Mouse (Mus musculus) CD4-positive, CD25-positive, alpha-beta regulatory T cell, adult 4 months (primary cell): ENCODE data around the gene Chdh. TPM values are rescaled to one million over a fixed set of nuclear protein-coding genes. Genes with fewer than 3 reads are reported as not detected.

Experiments used
- ATAC-seq: one replicate; pipeline ENCODE4 v1.8.0; 2017
- polyA plus RNA-seq, 2 experiments: library from polyadenylated mRNA; unstranded; fragments of 100-300 nt; shearing (Covaris generic); gene quantifications; one replicate each; pipeline ENCODE4 v1.2.1; 2017

The Chdh gene
- polyA plus RNA-seq, 2 experiments from 2014 or later = 0.52 to 1.5 TPM

GRCm38 (mm10) chr14:30066752-30067151 lies 57.9 kb downstream of the Chdh start:
- no peak for ATAC-seq

GRCm38 (mm10) chr14:30068566-30068965 lies 59.7 kb downstream of the Chdh start:
- ATAC-seq = no peak

GRCm38 (mm10) chr14:30075268-30075887 lies 66.6 kb downstream of the Chdh start:
- ATAC-seq = no peak

GRCm38 (mm10) chr14:30078115-30078808 lies 69.4 kb downstream of the Chdh start:
- no peak for ATAC-seq

GRCm38 (mm10) chr14:30079729-30080128 lies 70.9 kb downstream of the Chdh start:
- no peak for ATAC-seq

Other genes with a start within 250 kb of the Chdh start
- gene Selenok, start 40.7 kb upstream of the Chdh start, polyA plus RNA-seq = 100 to 1,000 TPM; 332 to 374 TPM
- gene Actr8, start 30.7 kb upstream of the Chdh start, polyA plus RNA-seq = 10 to 100 TPM; 41.7 to 53.9 TPM
- 1 to 10 TPM; 3.1 to 4.5 TPM for gene Il17rb, start 127 bp upstream of the Chdh start, polyA plus RNA-seq